Mouse (Mus musculus) liver, embryonic 15.5 days (tissue): Measurements from ENCODE around the gene Ube2c. TPM values are rescaled to one million over a fixed set of nuclear protein-coding genes. Genes with fewer than 3 reads are reported as not detected.

Experiments
- ATAC-seq: fragments of 200-750 bp; cut with Nextera tagmentation; 2 replicates; pipeline ENCODE4 v1.8.0; 2017; ENCODE audit warnings: moderate number of reproducible peaks, mild to moderate bottlenecking, moderate library complexity; ENCODE audit not compliant: insufficient read depth
- H3K27ac ChIP-seq: fragments of 300-500 bp; sonication (generic); replicated peaks from 2 replicates; pipeline ENCODE4 v1.5.1; 2015; ENCODE audit warnings: mild to moderate bottlenecking, inconsistent platforms
- H3K27me3 ChIP-seq: fragments of 300-500 bp; sonication (generic); 2 replicates; pipeline ENCODE4 v1.6.1; 2015; ENCODE audit warnings: mild to moderate bottlenecking, inconsistent platforms
- H3K36me3 ChIP-seq: fragments of 300-500 bp; sonication (generic); replicated peaks from 2 replicates; pipeline ENCODE4 v1.6.1; 2015; ENCODE audit warnings: moderate library complexity, mild to moderate bottlenecking, inconsistent platforms
- H3K4me1 ChIP-seq: fragments of 300-500 bp; sonication (generic); replicated peaks from 2 replicates; pipeline ENCODE4 v1.6.1; 2015; ENCODE audit warnings: inconsistent platforms
- H3K4me2 ChIP-seq: fragments of 300-500 bp; sonication (generic); 2 replicates; pipeline ENCODE4 v1.6.1; 2015; ENCODE audit warnings: moderate library complexity, mild to moderate bottlenecking, inconsistent platforms
- H3K4me3 ChIP-seq: fragments of 300-500 bp; sonication (generic); replicated peaks from 2 replicates; pipeline ENCODE4 v1.5.1; 2015; ENCODE audit warnings: mild to moderate bottlenecking, inconsistent platforms
- H3K9ac ChIP-seq: fragments of 300-500 bp; sonication (generic); 2 replicates; pipeline ENCODE4 v1.6.1; 2015; ENCODE audit warnings: moderate library complexity, mild to moderate bottlenecking, inconsistent platforms
- H3K9me3 ChIP-seq: fragments of 300-500 bp; sonication (generic); replicated peaks from 2 replicates; pipeline ENCODE4 v1.6.1; 2016; ENCODE audit warnings: inconsistent platforms
- WGBS: fragments of 180-500 bp; shearing (Covaris S2); methylation state at CpG from one replicate; pipeline ENCODE4 v1.1.7; 2015; ENCODE audit warnings: mixed read lengths; ENCODE audit not compliant: insufficient replicate concordance; 5-methylcytosine and 5-hydroxymethylcytosine counted together
- polyA plus RNA-seq: library from polyadenylated mRNA; unstranded; fragments of >200 nt; fragmentation: Nextera tagmentation; extraction: Ambion mirVana; gene quantifications from 2 replicates; pipeline ENCODE4 v1.2.1, GENCODE M21; 2015

The Ube2c gene
- polyA plus RNA-seq, 1 experiment from 2014 or later: 720 TPM

DNA sequence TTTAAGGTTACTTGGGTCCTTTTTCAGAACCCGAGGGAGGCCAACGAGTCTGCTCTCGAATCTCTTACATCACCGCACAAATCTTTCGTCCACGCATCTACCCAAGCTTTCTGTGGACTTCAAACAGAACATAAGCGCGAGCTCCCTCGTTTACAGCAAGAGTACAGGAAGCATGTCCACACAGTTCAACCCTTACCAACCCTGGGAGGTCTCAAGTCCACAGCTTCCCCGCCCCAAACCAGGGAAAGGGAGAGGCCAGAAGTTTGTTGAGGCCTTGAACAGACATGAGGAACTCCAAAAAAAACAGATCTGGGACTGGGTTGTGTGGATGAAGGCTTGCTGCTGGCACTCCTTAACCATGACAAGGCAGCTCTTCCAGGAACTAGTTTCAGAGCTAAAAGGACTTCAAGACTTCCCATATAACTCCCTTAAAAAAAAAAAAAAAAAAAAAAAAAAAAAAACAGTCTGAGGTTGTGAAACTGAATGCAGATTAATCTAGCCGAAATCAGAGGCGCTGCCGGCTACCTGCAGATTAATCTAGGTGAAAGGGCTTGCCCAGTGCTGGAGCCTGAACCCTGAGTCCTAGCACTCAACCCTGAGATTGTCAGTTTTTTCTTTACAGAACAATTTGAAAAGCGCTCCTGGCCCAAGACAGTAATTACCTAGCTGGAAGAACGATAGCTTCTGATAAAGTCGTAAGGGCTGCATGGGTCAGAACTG lies 33.7 kb downstream of the Ube2c start:
- H3K27ac ChIP-seq: peak overlapping the region; percentile 90
- 72% methylated on average over 16 of the region's 16 CpGs for WGBS

DNA sequence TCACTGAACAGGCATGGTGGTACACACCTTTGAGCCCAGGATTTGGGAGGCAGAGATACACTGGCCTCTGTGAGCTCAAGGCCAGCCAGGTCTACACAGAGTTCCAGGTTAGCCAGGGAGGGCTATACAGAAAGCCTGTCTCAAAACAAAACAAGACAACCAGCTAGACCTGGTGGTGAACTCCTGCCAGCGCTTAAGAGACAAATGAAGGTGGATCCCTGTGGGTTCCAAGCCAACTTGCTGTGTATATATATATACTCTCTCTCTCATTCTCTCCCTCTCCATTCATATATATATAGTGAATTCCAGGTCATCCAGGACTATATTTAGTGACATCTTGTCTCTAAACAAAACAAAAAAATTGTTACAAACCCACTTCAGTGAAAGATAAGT lies 34.2 kb downstream of the Ube2c start:
- Histone ChIP-seq H3K4me1 (peaks cover 39% of the 10 kb centered on the region), H3K4me3 (peak overlapping the region; percentile 92), H3K36me3 (peaks cover 43% of the 10 kb centered on the region), H3K27me3 (no peaks in the 10 kb centered on the region), H3K9ac (peak overlapping the region; percentile 89), H3K9me3 (no peaks in the 10 kb centered on the region), H3K4me2 (peak overlapping the region; percentile 78), H3K27ac (peak overlapping the region; percentile 90)
- ATAC-seq: no peak
- 48% methylated on average over 1 of the region's 1 CpGs for WGBS

More for the DNA sequence above, 33.7 kb downstream of the Ube2c start:
- Histone ChIP-seq H3K4me2 (peak overlapping the region; percentile 78), H3K4me1 (peaks cover 39% of the 10 kb centered on the region), H3K27me3 (no peaks in the 10 kb centered on the region), H3K9me3 (no peaks in the 10 kb centered on the region), H3K36me3 (peaks cover 44% of the 10 kb centered on the region), H3K4me3 (peak overlapping the region; percentile 92), H3K9ac (peak overlapping the region; percentile 89)
- ATAC-seq: no peak

DNA sequence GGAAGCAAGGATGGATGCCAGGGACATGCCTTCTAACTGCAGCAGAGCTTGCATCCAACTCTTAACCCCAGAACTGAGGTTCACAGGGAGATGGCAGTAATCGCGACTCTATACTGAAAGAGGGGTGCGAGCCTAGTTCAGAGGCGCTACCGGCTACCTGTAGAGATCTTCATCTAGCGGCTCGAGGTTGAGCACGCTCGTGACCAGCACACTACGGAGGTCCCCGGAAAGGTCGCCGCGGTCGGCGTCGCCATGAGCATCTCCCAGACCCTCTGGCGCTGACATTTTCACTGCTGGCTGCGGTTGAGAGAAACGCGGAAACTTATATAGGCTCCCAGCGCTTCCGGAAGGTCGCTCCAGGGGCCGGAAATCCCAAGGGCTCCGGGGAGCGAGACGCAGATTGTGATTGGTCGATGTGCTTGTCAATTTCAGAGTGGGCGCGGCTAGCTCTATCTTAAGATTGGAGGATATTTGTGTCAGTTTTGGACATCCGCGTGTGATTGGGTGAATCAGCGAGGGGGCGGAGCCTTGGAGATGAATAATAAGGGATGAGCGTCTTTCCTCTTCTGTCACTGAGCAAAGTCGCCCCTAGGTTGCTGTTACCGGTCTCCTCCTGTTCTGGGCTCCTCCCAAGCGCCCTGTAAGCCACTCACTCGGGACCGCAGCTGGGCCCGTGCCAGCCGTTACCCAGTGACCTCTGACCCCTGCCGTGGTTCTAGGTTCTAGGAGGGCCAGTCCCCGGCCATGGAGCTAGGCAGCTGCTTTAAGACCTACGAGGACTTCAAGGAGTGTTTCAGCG lies 35.0 kb downstream of the Ube2c start, which contains the start of the genes Acot8 and Zswim3:
TSS of gene Acot8 (minus strand) at position 350 of the 799 bp plus-strand sequence.
TSS of gene Zswim3 (plus strand) at position 566 of the 799 bp plus-strand sequence.
- ATAC-seq: peak; percentile 93
- peak within 1 kb of the TSS; percentile 99 for H3K27ac ChIP-seq
- H3K9ac ChIP-seq: peak within 1 kb of the TSS; percentile 89
- peaks cover 39% of the 10 kb centered on the region for H3K4me1 ChIP-seq
- H3K9me3 ChIP-seq: no peaks in the 10 kb centered on the region
- WGBS: under 1% methylated on average over 47 of the region's 47 CpGs
- peak within 1 kb of the TSS; percentile 92 for H3K4me3 ChIP-seq
- no peaks in the 10 kb centered on the region for H3K27me3 ChIP-seq
- H3K36me3 ChIP-seq: peaks cover 43% of the 10 kb centered on the region
- peak within 1 kb of the TSS; percentile 91 for H3K4me2 ChIP-seq

DNA sequence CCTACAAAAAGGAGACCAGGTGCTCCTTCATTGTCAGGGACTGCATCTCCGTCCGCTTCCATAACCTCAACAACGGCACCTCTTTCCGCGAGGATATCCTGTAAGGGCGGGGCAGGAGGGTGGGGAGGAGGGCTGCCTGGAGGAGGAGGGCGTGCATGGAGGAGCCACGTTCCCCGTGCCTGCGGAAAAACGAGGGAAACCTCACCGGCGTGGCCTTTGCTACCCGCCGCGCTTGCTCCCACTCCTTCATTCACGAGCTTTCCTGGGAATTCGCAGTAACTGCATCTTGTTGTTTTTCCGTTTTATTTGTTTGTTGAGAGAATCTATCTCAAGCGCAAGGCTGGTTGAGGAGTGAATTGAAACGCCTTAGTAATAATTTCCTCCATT lies 35.6 kb downstream of the Ube2c start:
- peak overlapping the region; percentile 91 for H3K4me2 ChIP-seq
- H3K9ac ChIP-seq: peak overlapping the region; percentile 75
- no peaks in the 10 kb centered on the region for H3K9me3 ChIP-seq
- peak overlapping the region; percentile 92 for H3K4me3 ChIP-seq
- H3K27me3 ChIP-seq: no peaks in the 10 kb centered on the region
- ATAC-seq: peak; percentile 79
- H3K4me1 ChIP-seq: peaks cover 39% of the 10 kb centered on the region
- H3K36me3 ChIP-seq: peaks cover 40% of the 10 kb centered on the region
- H3K27ac ChIP-seq: peak overlapping the region; percentile 99
- under 1% methylated on average over 21 of the region's 21 CpGs for WGBS

DNA sequence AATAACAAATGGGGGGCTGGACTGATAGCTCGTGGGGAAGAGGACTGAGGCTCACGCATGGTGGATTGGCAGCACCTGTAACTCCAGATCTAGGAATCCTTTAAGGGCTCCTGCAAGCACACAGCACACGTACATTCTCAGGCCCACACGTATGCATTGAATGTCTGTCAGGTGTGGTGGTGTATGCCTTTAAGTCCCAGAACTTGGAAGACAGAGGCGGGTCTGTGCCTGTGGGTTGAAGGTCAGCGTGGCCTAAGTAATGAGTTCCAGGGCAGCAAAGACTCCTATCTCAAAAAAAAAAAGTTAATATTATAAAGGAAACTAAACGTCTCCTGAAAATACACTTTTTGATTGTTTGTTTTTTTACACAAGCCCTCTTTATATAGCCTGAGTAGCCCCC lies 36.9 kb downstream of the Ube2c start:
- Histone ChIP-seq H3K4me2 (peak overlapping the region; percentile 91), H3K27me3 (no peaks in the 10 kb centered on the region), H3K9me3 (no peaks in the 10 kb centered on the region), H3K4me1 (peaks cover 39% of the 10 kb centered on the region), H3K9ac (no peak overlapping the region), H3K4me3 (peak overlapping the region; percentile 92; the same call in 1 of the 2 replicates), H3K36me3 (peaks cover 28% of the 10 kb centered on the region), H3K27ac (0 out of 2 replicates have a peak overlapping the region, but pooled peaks have one; percentile 24)
- 70% methylated on average over 7 of the region's 7 CpGs for WGBS
- no peak for ATAC-seq

DNA sequence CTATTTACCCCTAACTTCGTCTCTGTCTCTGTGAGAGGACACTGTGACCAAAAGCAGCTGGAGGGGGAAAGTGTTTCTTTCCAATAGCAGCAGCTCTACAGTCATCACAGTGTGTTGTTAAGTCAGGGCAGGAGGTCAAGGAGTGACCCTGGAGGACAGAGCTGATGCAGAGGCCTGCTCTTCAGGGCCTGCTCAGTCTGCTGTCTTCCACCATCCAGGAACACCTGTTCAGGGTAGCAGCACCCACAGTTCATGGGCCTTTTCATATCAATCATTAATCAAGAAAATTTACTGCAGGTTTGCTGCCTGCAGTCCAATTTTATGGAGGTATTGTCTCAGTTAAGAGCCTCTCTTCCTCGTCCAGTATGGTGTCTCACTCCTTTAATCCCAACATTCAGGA lies 43.9 kb downstream of the Ube2c start:
- H3K9me3 ChIP-seq: no peaks in the 10 kb centered on the region
- no peaks in the 10 kb centered on the region for H3K27me3 ChIP-seq
- H3K27ac ChIP-seq: no peak overlapping the region
- no peak overlapping the region for H3K9ac ChIP-seq
- ATAC-seq: no peak
- peaks cover 32% of the 10 kb centered on the region for H3K4me1 ChIP-seq
- 70% methylated on average over 2 of the region's 2 CpGs for WGBS
- no peak overlapping the region for H3K4me2 ChIP-seq
- H3K36me3 ChIP-seq: peaks cover 24% of the 10 kb centered on the region
- H3K4me3 ChIP-seq: no peak overlapping the region

DNA sequence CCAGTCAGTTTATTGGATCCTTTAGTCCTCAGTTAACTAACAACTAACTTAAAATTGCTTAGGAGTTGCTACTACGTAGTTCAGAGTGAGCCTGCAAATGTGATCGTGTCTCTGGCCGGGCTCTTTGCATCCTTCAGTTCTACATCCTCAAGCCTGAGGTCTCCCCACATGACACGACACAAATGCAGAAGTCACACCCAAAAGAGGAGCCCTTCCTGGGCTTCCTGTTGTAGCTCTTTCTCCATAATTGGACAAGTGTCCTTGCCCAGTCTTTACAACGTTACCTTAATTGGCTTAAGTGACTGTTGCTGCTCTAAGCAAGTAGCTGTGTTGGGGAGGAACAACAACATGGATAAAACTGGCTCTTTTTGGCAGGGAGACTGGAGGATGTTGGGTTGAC lies 45.6 kb downstream of the Ube2c start:
- Histone ChIP-seq H3K27ac (peak overlapping the region; percentile 49), H3K36me3 (peaks cover 15% of the 10 kb centered on the region), H3K4me3 (no peak overlapping the region), H3K9ac (no peak overlapping the region), H3K4me1 (peaks cover 32% of the 10 kb centered on the region), H3K4me2 (peak overlapping the region; percentile 41), H3K9me3 (no peaks in the 10 kb centered on the region), H3K27me3 (no peaks in the 10 kb centered on the region)
- WGBS: 44% methylated on average over 5 of the region's 5 CpGs
- peak; percentile 66 for ATAC-seq

DNA sequence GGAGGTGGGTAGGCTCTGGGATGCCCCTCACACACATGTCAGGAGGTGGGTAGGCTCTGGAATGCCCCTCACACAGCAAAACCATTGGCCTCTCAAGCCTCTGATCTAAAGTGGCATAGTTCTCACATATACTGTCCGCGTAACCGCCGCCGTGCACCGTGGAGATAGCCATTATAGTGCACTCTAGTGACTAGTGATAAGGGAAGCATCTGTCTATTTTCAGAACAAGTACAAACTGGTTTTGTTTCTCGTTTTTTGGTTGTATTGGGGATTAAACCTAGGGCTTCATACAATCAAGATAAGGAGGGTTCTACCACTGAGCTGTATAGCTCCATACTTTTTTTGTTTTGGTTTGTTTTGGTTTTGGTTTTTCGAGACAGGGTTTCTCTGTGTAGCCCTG lies 46.1 kb downstream of the Ube2c start:
- H3K9ac ChIP-seq: no peak overlapping the region
- no peaks in the 10 kb centered on the region for H3K9me3 ChIP-seq
- H3K4me3 ChIP-seq: no peak overlapping the region
- peak overlapping the region; percentile 41 for H3K4me2 ChIP-seq
- peaks cover 20% of the 10 kb centered on the region for H3K36me3 ChIP-seq
- 55% methylated on average over 8 of the region's 8 CpGs for WGBS
- no peaks in the 10 kb centered on the region for H3K27me3 ChIP-seq
- peaks cover 32% of the 10 kb centered on the region for H3K4me1 ChIP-seq
- peak; percentile 80 for ATAC-seq
- H3K27ac ChIP-seq: peak overlapping the region; percentile 49

DNA sequence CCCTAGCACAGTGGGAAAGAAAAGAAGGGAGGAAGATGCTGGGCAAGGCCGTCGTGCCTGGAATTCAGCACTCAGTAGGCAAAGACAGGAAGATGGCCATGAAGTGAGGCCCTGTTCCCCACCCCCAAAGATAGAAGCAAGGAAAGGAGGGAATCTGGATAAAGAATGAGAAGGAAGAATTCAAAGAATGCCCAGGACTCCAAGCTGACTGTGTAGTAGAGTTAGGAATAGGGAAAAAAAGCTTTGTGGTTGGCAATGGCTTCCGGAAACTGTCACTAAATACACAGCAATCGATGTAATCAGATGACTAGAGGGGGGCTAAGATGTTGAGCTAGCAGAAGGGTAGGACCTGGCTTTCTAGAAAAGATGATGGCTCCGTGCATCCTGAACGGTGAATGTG lies 47.5 kb downstream of the Ube2c start:
- no peak overlapping the region for H3K4me2 ChIP-seq
- peaks cover 30% of the 10 kb centered on the region for H3K36me3 ChIP-seq
- H3K9ac ChIP-seq: no peak overlapping the region
- H3K27me3 ChIP-seq: no peaks in the 10 kb centered on the region
- H3K27ac ChIP-seq: no peak overlapping the region
- 74% methylated on average over 6 of the region's 6 CpGs for WGBS
- ATAC-seq: no peak
- no peak overlapping the region for H3K4me3 ChIP-seq
- no peaks in the 10 kb centered on the region for H3K9me3 ChIP-seq
- peaks cover 35% of the 10 kb centered on the region for H3K4me1 ChIP-seq

DNA sequence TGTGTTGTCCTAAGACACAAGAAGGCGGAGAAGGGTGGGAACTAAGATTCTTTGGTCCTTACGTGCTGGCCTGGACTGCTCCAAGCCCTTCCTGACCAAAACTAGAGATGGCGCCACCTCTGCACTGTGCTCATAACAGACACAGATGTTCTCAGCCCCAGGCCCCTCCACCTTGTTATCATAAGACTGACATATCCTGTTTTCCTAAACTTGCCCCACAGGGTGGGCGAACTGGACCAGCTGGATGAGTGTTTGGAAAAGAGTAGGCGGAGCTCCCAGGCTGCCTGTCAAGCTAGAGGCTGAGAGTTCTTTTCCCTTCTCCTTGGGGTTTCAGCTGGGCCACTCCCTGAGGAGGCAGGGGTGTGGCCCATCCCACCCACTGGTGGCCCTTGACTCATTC lies 48.0 kb downstream of the Ube2c start:
- H3K27me3 ChIP-seq: no peaks in the 10 kb centered on the region
- no peak for ATAC-seq
- no peak overlapping the region for H3K27ac ChIP-seq
- no peak overlapping the region for H3K9ac ChIP-seq
- H3K4me3 ChIP-seq: no peak overlapping the region
- peaks cover 27% of the 10 kb centered on the region for H3K36me3 ChIP-seq
- H3K4me1 ChIP-seq: peaks cover 39% of the 10 kb centered on the region
- no peak overlapping the region for H3K4me2 ChIP-seq
- no peaks in the 10 kb centered on the region for H3K9me3 ChIP-seq
- 65% methylated on average over 5 of the region's 5 CpGs for WGBS

DNA sequence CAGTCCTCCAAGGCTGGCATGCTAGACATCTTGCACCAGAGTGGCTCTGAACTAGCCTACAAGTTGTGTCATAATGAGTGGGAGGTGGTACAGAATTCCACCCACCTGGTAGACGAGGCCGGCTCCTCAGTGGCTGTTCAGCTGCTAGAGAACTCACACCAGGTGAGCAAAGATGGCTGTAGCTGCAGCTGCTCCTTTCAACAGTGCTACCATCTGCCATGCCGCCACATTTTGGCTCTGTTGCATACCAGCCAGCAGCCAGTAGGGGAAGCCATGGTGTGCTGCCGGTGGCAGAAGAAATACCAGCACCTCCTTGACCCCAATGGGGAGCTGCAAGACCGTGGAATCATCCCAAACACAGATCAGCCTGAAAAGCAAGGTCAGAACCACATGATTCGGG lies 51.4 kb downstream of the Ube2c start:
- H3K9ac ChIP-seq: no peak overlapping the region
- H3K9me3 ChIP-seq: no peaks in the 10 kb centered on the region
- no peaks in the 10 kb centered on the region for H3K27me3 ChIP-seq
- WGBS: 83% methylated on average over 6 of the region's 6 CpGs
- peaks cover 36% of the 10 kb centered on the region for H3K36me3 ChIP-seq
- no peak overlapping the region for H3K27ac ChIP-seq
- H3K4me3 ChIP-seq: no peak overlapping the region
- H3K4me1 ChIP-seq: peaks cover 30% of the 10 kb centered on the region
- no peak for ATAC-seq
- H3K4me2 ChIP-seq: no peak overlapping the region
